In genomic region chr14:67569744-67570322, GRCm38 (mm10) we compare ENCODE assay signal across 12 mouse cellular contexts.
DNase-seq lines count a peak whose midpoint lies in the region; ATAC-seq lines count a peak whose summit lies in the region.
"Had no signal": no experiment of that assay in that cellular context is flagged by ENCODE, and none has a peak within 500 bp of the region (broad histone marks: within the 10 kb centered on the region; RNA-seq: fewer than 3 reads in every experiment).

No protein-coding gene starts in this region.

- H3K9me3 ChIP-seq in forebrain, embryonic 10.5 days = no peaks in the 10 kb centered on the region
- H3K9me3 ChIP-seq in forebrain, embryonic 14.5 days (replicated peaks; ENCODE audit: control insufficient read depth, low read length) = no peaks in the 10 kb centered on the region
- no peaks in the 10 kb centered on the region for H3K9me3 ChIP-seq in hindbrain, embryonic 13.5 days
- H3K9me3 ChIP-seq in midbrain, embryonic 13.5 days = no peaks in the 10 kb centered on the region

- no peak overlapping the region for H3K27ac ChIP-seq in forebrain, embryonic 10.5 days
- no peak overlapping the region for H3K27ac ChIP-seq in forebrain, embryonic 14.5 days (ENCODE audit: low read depth, low read length)
- H3K27ac ChIP-seq in hindbrain, embryonic 13.5 days = no peak overlapping the region
- H3K27ac ChIP-seq in midbrain, embryonic 13.5 days = no peak overlapping the region

- H3K36me3 ChIP-seq in forebrain, embryonic 10.5 days (replicated peaks) = no peaks in the 10 kb centered on the region
- no peaks in the 10 kb centered on the region for H3K36me3 ChIP-seq in forebrain, embryonic 14.5 days (ENCODE audit: control insufficient read depth, insufficient read depth, low read length)
- no peaks in the 10 kb centered on the region for H3K36me3 ChIP-seq in hindbrain, embryonic 13.5 days
- no peaks in the 10 kb centered on the region for H3K36me3 ChIP-seq in midbrain, embryonic 13.5 days

- no peak overlapping the region; the same call in 1 of the 2 replicates for H3K4me2 ChIP-seq in forebrain, embryonic 14.5 days (ENCODE audit: low read length)
- peak overlapping the region; percentile 33 for H3K4me2 ChIP-seq in hindbrain, embryonic 13.5 days
- peak overlapping the region; percentile 5; the same call in 1 of the 2 replicates for H3K4me2 ChIP-seq in midbrain, embryonic 13.5 days (replicated peaks)

- DNase-seq in forebrain, embryonic 10.5 days (ENCODE audit: extremely low spot score, low spot score) = no peak
- no peak for DNase-seq in forebrain, embryonic 14.5 days (ENCODE audit: low spot score)
- peak; percentile 33 for DNase-seq in embryo, embryonic 9.5 days (ENCODE audit: extremely low spot score)
- no peak for DNase-seq in heart, adult 18-20 months
- DNase-seq in layer of hippocampus, postnatal 36 days = no peak
- DNase-seq in layer of hippocampus, postnatal 25 days (ENCODE audit: extremely low spot score in 1 of 2, low spot score in 1 of 2) = no peak
- DNase-seq: gastrocnemius, postnatal 36 days; liver, postnatal 0 days; right cerebral cortex, postnatal 4 days; thymus, postnatal 14 days had no signal

- peaks cover 30% of the 10 kb centered on the region for H3K4me1 ChIP-seq in forebrain, embryonic 10.5 days
- H3K4me1 ChIP-seq in forebrain, embryonic 14.5 days (ENCODE audit: control insufficient read depth, insufficient read depth, low read length) = peaks cover 5% of the 10 kb centered on the region
- H3K4me1 ChIP-seq in hindbrain, embryonic 13.5 days (replicated peaks) = peaks cover 25% of the 10 kb centered on the region
- peaks cover 13% of the 10 kb centered on the region for H3K4me1 ChIP-seq in midbrain, embryonic 13.5 days (replicated peaks)

- 35% methylated on average over 17 of the region's 17 CpGs for WGBS in forebrain, embryonic 10.5 days
- WGBS in forebrain, embryonic 14.5 days = 17% methylated on average over 17 of the region's 17 CpGs
- 25% methylated on average over 17 of the region's 17 CpGs for WGBS in hindbrain, embryonic 13.5 days
- 35% methylated on average over 17 of the region's 17 CpGs for WGBS in midbrain, embryonic 13.5 days

- no peak for ATAC-seq in forebrain, embryonic 14.5 days
- ATAC-seq in hindbrain, embryonic 13.5 days (ENCODE audit: low FRiP score) = 0 out of 2 replicates have a peak, but pooled peaks have one; percentile 58
- peak; percentile 63; the same call in 1 of the 2 replicates for ATAC-seq in midbrain, embryonic 13.5 days
- ATAC-seq: liver, postnatal 0 days had no signal

- peaks cover 94% of the 10 kb centered on the region for H3K27me3 ChIP-seq in forebrain, embryonic 10.5 days (ENCODE audit: poor library complexity, severe bottlenecking)
- H3K27me3 ChIP-seq in forebrain, embryonic 14.5 days (replicated peaks; ENCODE audit: control insufficient read depth, insufficient read depth, low read length) = 0 out of 2 replicates have a peak, but pooled peaks cover 5% of the 10 kb centered on the region
- H3K27me3 ChIP-seq in hindbrain, embryonic 13.5 days = peaks cover 24% of the 10 kb centered on the region
- peaks cover 7% of the 10 kb centered on the region; the same call in 1 of the 2 replicates for H3K27me3 ChIP-seq in midbrain, embryonic 13.5 days

- H3K4me3 ChIP-seq in forebrain, embryonic 10.5 days = peak overlapping the region; percentile 27
- H3K4me3 ChIP-seq in forebrain, embryonic 14.5 days (ENCODE audit: low read depth, low read length) = no peak overlapping the region
- H3K4me3 ChIP-seq in hindbrain, embryonic 13.5 days = no peak overlapping the region
- H3K4me3 ChIP-seq in midbrain, embryonic 13.5 days (replicated peaks) = no peak overlapping the region

- H3K9ac ChIP-seq in forebrain, embryonic 14.5 days (ENCODE audit: low read length) = no peak overlapping the region
- H3K9ac ChIP-seq in hindbrain, embryonic 13.5 days = no peak overlapping the region
- H3K9ac ChIP-seq in midbrain, embryonic 13.5 days (replicated peaks) = no peak overlapping the region
- H3K9ac ChIP-seq: liver, postnatal 0 days had no signal
